Comparison of ENCODE assay signal across 9 mouse cellular contexts in the genomic region with DNA sequence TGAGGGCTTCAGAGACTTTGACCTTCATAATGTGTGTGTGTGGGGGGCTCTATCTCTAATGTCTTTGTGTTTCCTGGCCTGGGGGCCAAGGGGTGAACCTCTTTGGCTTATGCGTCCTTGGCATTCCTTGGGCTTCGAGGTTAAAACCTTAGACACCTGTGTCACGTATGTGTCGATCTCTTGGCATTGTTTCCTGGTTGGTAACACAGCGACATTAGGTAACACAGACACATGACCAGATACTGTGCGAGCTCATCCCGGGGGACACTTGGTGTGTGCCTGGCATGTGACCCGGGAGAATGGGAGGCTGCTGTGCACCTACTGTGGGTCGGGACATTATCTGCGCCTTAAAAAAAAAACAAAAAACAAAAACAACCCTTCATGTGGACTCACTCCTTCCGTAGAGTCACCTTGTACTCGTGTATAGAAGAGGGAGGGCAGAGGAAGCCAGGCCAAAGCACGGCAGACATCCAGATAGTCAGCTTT. TPM values are rescaled to one million over a fixed set of nuclear protein-coding genes. Genes with fewer than 3 reads are reported as not detected.
DNase-seq lines count a peak whose midpoint lies in the region; ATAC-seq and TF ChIP-seq lines count a peak whose summit lies in the region.
"Had no signal": no experiment of that assay in that cellular context is flagged by ENCODE, and none has a peak within 500 bp of the region (broad histone marks: within the 10 kb centered on the region; RNA-seq: fewer than 3 reads in every experiment).

No protein-coding gene starts in this region.

- no peak overlapping the region for H3K4me3 ChIP-seq in lung, embryonic 14.5 days (ENCODE audit: low read depth, low read length)
- H3K4me3 ChIP-seq in forebrain, embryonic 10.5 days, result peak overlapping the region; percentile 38
- H3K4me3 ChIP-seq in intestine, embryonic 14.5 days (ENCODE audit: low read depth, low read length), result no peak overlapping the region
- no peak overlapping the region for H3K4me3 ChIP-seq in myocyte

- no peak for TF ChIP-seq CTCF in lung, embryonic 14.5 days (IDR thresholded peaks at IDR 0.05; ENCODE audit: low read depth)

- no peak for DNase-seq in lung, embryonic 14.5 days
- DNase-seq in lung, postnatal 14 days, result no peak
- no peak for DNase-seq in forebrain, embryonic 10.5 days (ENCODE audit: extremely low spot score, low spot score)
- DNase-seq in intestine, embryonic 14.5 days (ENCODE audit: low spot score), result no peak
- no peak for DNase-seq in urinary bladder, postnatal 14 days (ENCODE audit: low spot score)
- DNase-seq in layer of hippocampus, adult 9-10 months (ENCODE audit: low spot score), result no peak

- TF ChIP-seq POLR2A in myocyte (IDR thresholded peaks at IDR 0.05; ENCODE audit: insufficient read length, low read depth), result no peak

- peaks cover 45% of the 10 kb centered on the region for H3K4me1 ChIP-seq in lung, embryonic 14.5 days (ENCODE audit: insufficient read depth)
- H3K4me1 ChIP-seq in forebrain, embryonic 10.5 days, result peaks cover 74% of the 10 kb centered on the region
- H3K4me1 ChIP-seq in intestine, embryonic 14.5 days (replicated peaks; ENCODE audit: control insufficient read depth, insufficient read depth, low read length), result peaks cover 52% of the 10 kb centered on the region

- H3K27ac ChIP-seq in lung, embryonic 14.5 days (ENCODE audit: low read depth), result peak overlapping the region; percentile 77
- peak overlapping the region; percentile 84 for H3K27ac ChIP-seq in forebrain, embryonic 10.5 days
- peak overlapping the region; percentile 83 for H3K27ac ChIP-seq in intestine, embryonic 14.5 days (ENCODE audit: low read depth)

- no peaks in the 10 kb centered on the region for H3K27me3 ChIP-seq in lung, embryonic 14.5 days (ENCODE audit: insufficient read depth, low read length)
- H3K27me3 ChIP-seq in forebrain, embryonic 10.5 days (ENCODE audit: poor library complexity, severe bottlenecking), result no peaks in the 10 kb centered on the region
- no peaks in the 10 kb centered on the region for H3K27me3 ChIP-seq in intestine, embryonic 14.5 days (replicated peaks; ENCODE audit: control insufficient read depth, insufficient read depth, low read length)
- no peaks in the 10 kb centered on the region for H3K27me3 ChIP-seq in myocyte (ENCODE audit: control insufficient read depth, insufficient read depth, insufficient read length)

- 14% methylated on average over 13 of the region's 13 CpGs for WGBS in lung, embryonic 14.5 days
- WGBS in forebrain, embryonic 10.5 days, result 37% methylated on average over 13 of the region's 13 CpGs
- WGBS in intestine, embryonic 14.5 days, result 19% methylated on average over 13 of the region's 13 CpGs

- H3K4me2 ChIP-seq in lung, embryonic 14.5 days, result peak overlapping the region; percentile 43
- peak overlapping the region; percentile 40 for H3K4me2 ChIP-seq in intestine, embryonic 14.5 days (ENCODE audit: low read length)
- H3K4me2 ChIP-seq in myocyte (ENCODE audit: low read depth), result peak overlapping the region; percentile 29

- peaks cover 38% of the 10 kb centered on the region for H3K36me3 ChIP-seq in lung, embryonic 14.5 days (ENCODE audit: insufficient read depth)
- peaks cover 44% of the 10 kb centered on the region for H3K36me3 ChIP-seq in forebrain, embryonic 10.5 days (replicated peaks)
- H3K36me3 ChIP-seq in intestine, embryonic 14.5 days (ENCODE audit: control insufficient read depth, insufficient read depth, low read length), result peaks cover 25% of the 10 kb centered on the region
- no peaks in the 10 kb centered on the region for H3K36me3 ChIP-seq in myocyte (ENCODE audit: control insufficient read depth, insufficient read depth)

- no peak overlapping the region for H3ac ChIP-seq in myocyte (ENCODE audit: control insufficient read depth, insufficient read length)

- no peaks in the 10 kb centered on the region for H3K9me3 ChIP-seq in lung, embryonic 14.5 days (ENCODE audit: low read depth, low read length)
- H3K9me3 ChIP-seq in forebrain, embryonic 10.5 days, result no peaks in the 10 kb centered on the region
- no peaks in the 10 kb centered on the region for H3K9me3 ChIP-seq in intestine, embryonic 14.5 days (ENCODE audit: control insufficient read depth, low read length)

- peaks cover 76% of the 10 kb centered on the region for H3K79me2 ChIP-seq in myocyte (ENCODE audit: control insufficient read depth, insufficient read depth)

- H3K9ac ChIP-seq in lung, embryonic 14.5 days, result 0 out of 2 replicates have a peak overlapping the region, but pooled peaks have one; percentile 9
- no peak overlapping the region for H3K9ac ChIP-seq in intestine, embryonic 14.5 days (ENCODE audit: low read length)

- no peak for ATAC-seq in lung, embryonic 14.5 days (ENCODE audit: insufficient read depth)
- no peak for ATAC-seq in intestine, embryonic 14.5 days (replicated peaks; ENCODE audit: low FRiP score, low TSS enrichment, low read depth)
- ATAC-seq in erythroblast, adult 5-6 weeks (replicated peaks; ENCODE audit: low FRiP score, poor library complexity, severe bottlenecking), result no peak

TF ChIP-seq in myocyte, 11 proteins besides CTCF, POLR2A, EP300 and RAD21:
- TF ChIP-seq POLR2AphosphoS2 (IDR thresholded peaks at IDR 0.05; ENCODE audit: insufficient read length, low read depth) (peak; percentile 7), TCF3 (IDR thresholded peaks at IDR 0.05; ENCODE audit: insufficient read length, low read depth) (no peak), CEBPB (IDR thresholded peaks at IDR 0.05; ENCODE audit: insufficient read depth, poor library complexity, severe bottlenecking) (no peak)

RNA-seq across cellular contexts. Expression of gene Rara, which starts 26.3 kb away (rescaled TPM):
- 43.2 and 45.3 TPM in 2 replicates for polyA plus RNA-seq in lung, embryonic 14.5 days (2014; fragmentation: Nextera tagmentation; extraction: Ambion mirVana)
- 16.9 and 19.3 TPM in 2 replicates for polyA plus RNA-seq in forebrain, embryonic 10.5 days (2016; fragmentation: Nextera tagmentation; extraction: Ambion mirVana)
- polyA plus RNA-seq in intestine, embryonic 14.5 days (2014; fragmentation: Nextera tagmentation; extraction: Ambion mirVana), result 42.4 and 43.6 TPM in 2 replicates
- polyA plus RNA-seq in myocyte (2012; fragmentation: generic; extraction: Trizol), result 27.3 TPM
- 13.1 and 13.2 TPM in 2 replicates for total RNA-seq in erythroblast, adult 5-6 weeks (2015; ENCODE audit: low replicate concordance)
- 2.8 TPM in 2 replicates for total RNA-seq in erythroblast, adult 5-6 weeks (2017; ENCODE audit: low replicate concordance)

RNA-seq across cellular contexts. Expression of gene Gjd3, which starts 28.9 kb away (rescaled TPM):
- 0.31 TPM in 1 of 2 replicates, not detected in the other for polyA plus RNA-seq in lung, embryonic 14.5 days (2014; fragmentation: Nextera tagmentation; extraction: Ambion mirVana)
- polyA plus RNA-seq in forebrain, embryonic 10.5 days (2016; fragmentation: Nextera tagmentation; extraction: Ambion mirVana), result 0.20 and 0.24 TPM in 2 replicates
- polyA plus RNA-seq in intestine, embryonic 14.5 days (2014; fragmentation: Nextera tagmentation; extraction: Ambion mirVana), result 0.22 TPM in 1 of 2 replicates, not detected in the other
- polyA plus RNA-seq in myocyte (2012; fragmentation: generic; extraction: Trizol), result 0.05 TPM
- not detected in 2 replicates for total RNA-seq in erythroblast, adult 5-6 weeks (2015; ENCODE audit: low replicate concordance)
- total RNA-seq in erythroblast, adult 5-6 weeks (2017; ENCODE audit: low replicate concordance), result not detected in 2 replicates
- total RNA-seq: adrenal gland, adult 2 months had no signal

RNA-seq across cellular contexts. Expression of gene Cdc6, which starts 46.3 kb away (rescaled TPM):
- 47.0 and 48.1 TPM in 2 replicates for polyA plus RNA-seq in lung, embryonic 14.5 days (2014; fragmentation: Nextera tagmentation; extraction: Ambion mirVana)
- polyA plus RNA-seq in forebrain, embryonic 10.5 days (2016; fragmentation: Nextera tagmentation; extraction: Ambion mirVana), result 68.7 and 75.8 TPM in 2 replicates
- 32.5 and 32.9 TPM in 2 replicates for polyA plus RNA-seq in intestine, embryonic 14.5 days (2014; fragmentation: Nextera tagmentation; extraction: Ambion mirVana)
- polyA plus RNA-seq in myocyte (2012; fragmentation: generic; extraction: Trizol), result 2.6 TPM
- 20.0 and 20.1 TPM in 2 replicates for total RNA-seq in erythroblast, adult 5-6 weeks (2015; ENCODE audit: low replicate concordance)
- 46.7 and 54.2 TPM in 2 replicates for total RNA-seq in erythroblast, adult 5-6 weeks (2017; ENCODE audit: low replicate concordance)
